Mouse (Mus musculus) testis, adult 2 months (tissue): ENCODE measurements around the gene Ptpre.

ENCODE experiments used
- CTCF ChIP-seq: fragments of 200-500 bp; IDR thresholded peaks from 2 replicates; pipeline ENCODE4 v1.5.1; 2012; ENCODE audit warnings: low read depth, mild to moderate bottlenecking, inconsistent platforms, low read length, moderate library complexity; ENCODE audit not compliant: control insufficient read depth, insufficient read depth, insufficient replicate concordance
- POLR2A ChIP-seq: fragments of 200-500 bp; IDR thresholded peaks from 2 replicates; pipeline ENCODE4 v1.6.1; 2012; ENCODE audit warnings: low read depth, mild to moderate bottlenecking, inconsistent platforms, low read length, moderate library complexity; ENCODE audit not compliant: control insufficient read depth

DNA sequence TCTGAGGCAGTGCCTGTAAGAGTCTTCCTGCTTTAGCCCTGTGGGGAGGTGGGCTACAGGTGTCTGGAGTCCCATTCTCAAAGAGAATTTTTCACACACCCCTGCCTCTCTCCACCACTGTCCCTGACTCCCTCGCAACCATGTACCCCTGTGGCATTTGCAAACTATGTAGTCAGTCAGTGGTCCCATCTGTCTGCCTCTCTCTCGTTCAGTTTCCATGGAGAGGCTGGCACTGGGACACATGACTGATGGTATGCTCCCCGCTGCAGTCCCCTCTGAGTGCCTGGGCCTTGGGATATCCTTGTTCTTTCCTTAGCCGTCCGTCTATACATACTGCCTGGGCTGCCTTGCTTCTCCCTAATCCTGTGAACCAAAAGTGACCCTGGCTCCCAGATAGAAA is 28.7 kb downstream of the Ptpre start:
- no peak for TF ChIP-seq POLR2A
- no peak for TF ChIP-seq CTCF
